Mouse (Mus musculus): ENCODE measurements around the gene Epb41l4b.

The Epb41l4b gene

GRCm38 (mm10) chr4:57060319-57060831 lies 82.9 kb downstream of the Epb41l4b start:
- DNase-seq (ENCODE audit: low spot score), result no peak

- DNase-seq (ENCODE audit: low spot score), result no peak
Measured at GRCm38 (mm10) chr4:57058623-57059022, 84.6 kb downstream of the Epb41l4b start.

DNA sequence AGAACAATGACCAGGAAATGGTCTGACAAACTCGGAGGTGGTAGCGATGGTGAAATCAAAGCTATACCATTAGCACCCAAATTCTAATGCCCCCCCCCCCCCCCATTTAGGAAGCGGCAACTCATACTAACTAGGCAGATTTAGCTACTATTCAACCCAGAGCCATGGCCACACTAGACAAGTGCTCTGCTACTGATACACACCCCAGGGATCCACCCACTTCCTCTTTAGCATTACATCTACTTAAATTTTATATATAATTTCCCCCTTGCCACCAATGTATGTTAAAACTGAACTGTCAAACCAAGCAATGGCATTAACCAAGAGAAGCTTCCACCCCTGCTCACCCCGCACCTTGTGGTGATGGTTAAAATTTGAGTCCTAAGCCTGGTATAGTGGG lies 85.6 kb downstream of the Epb41l4b start:
- DNase-seq (ENCODE audit: low spot score), result no peak

DNA sequence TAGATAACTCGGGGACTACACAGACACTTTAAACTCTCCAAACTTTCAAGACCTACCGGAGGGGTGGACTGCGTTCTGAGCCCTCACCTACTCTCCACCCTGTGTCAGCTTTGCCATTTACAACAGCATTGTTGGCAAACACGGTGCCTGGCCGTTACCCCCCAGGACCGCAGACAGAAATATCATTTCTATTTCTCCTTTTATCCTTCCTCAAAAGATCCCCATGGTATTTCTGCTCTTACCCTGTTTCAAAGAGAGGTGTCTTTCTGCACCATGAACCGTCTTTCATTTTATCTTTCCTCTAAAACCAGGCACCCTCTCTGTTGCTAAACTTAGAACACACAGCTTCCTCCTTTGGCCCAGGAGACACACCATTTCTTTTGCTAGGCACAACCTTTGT lies 87.6 kb downstream of the Epb41l4b start:
- DNase-seq (ENCODE audit: low spot score), result no peak

GRCm38 (mm10) chr4:57049281-57049921 lies 93.8 kb downstream of the Epb41l4b start:
- no peak for DNase-seq (ENCODE audit: low spot score)

- DNase-seq (ENCODE audit: low spot score), result no peak
Measured at GRCm38 (mm10) chr4:57048566-57048965, 94.7 kb downstream of the Epb41l4b start.

DNA sequence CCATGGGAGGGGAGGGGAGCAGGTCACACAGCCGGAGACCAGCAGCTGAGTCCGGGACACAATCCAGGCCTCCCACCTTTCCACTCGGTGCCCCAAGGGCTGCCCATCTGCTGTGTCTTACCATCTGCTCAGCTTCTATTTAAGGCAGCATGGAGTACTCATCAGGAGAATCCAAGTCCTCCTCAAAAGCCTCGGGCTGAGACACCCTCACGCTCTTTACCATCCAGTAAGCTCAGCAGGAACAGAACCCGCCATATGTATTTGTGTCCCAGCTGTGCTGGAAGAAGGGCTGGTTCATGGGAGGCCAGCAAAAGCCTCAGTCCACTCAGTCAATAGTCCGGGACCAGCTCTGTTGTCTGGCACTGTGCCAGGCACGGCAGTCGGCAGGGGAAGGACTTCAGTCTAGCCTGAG lies 97.1 kb downstream of the Epb41l4b start:
- no peak for DNase-seq (ENCODE audit: low spot score)

- no peak for DNase-seq (ENCODE audit: low spot score)
Measured at GRCm38 (mm10) chr4:57043621-57044020, 99.6 kb downstream of the Epb41l4b start.

DNA sequence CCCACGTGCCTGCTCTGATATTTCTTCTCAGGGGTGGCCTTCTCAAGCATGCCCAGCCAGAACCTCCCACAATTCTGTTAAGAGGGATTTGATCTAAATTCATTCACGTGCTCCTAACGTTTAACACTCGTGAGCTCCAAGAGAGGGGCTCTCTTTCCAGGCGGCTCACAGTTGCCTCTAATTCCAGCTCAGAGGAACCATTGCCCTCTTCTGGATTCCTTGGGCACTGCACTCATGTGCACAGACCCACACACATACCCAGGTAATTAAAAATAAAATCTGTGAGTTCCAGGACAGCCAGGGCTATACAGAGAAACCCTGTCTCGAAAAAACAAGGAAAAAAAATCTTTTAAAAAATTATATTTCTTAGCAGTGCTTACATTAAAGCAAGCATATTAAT lies 101.6 kb downstream of the Epb41l4b start:
- DNase-seq (ENCODE audit: low spot score), result no peak

DNA sequence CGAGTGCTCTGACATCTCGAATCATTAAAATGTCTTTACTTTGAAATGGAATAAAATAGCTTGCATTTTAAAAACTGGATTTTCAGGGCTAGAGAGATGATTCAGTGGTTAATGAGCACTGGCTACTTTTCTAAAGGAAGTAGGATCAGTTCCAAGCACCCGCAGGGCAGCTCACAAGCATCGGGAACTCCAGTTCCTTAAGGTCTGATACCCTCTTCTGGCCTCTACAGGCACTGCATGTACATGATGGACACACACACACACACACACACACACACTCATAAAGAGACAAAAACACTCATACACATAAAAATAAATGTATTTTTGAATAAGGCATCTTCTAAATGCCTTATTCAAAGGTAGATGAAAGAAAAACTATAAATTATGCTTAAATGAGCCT lies 102.0 kb downstream of the Epb41l4b start:
- DNase-seq (ENCODE audit: low spot score), result no peak

DNA sequence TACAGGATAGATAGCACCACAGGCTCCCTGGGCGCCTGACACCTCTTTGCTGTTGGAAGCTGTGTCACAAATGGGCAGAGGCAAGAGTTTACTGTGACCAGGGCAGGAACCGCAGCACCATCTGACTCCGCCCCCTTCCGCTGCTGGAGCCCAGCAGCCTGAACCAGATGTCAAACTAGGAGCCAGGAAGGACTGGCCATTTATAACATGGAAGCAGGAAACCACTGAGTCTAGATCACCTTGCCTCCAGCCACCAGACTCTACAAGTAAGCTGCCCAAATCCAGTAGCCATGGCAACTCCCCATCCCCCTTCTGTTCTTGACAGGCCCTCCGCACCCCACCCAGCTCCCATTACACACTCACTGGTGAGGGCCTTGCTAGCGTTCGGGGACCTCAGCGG lies 102.8 kb downstream of the Epb41l4b start:
- DNase-seq (ENCODE audit: low spot score), result no peak

GRCm38 (mm10) chr4:57039127-57040031 lies 103.9 kb downstream of the Epb41l4b start:
- no peak for DNase-seq (ENCODE audit: low spot score)

GRCm38 (mm10) chr4:57037554-57037953 lies 105.7 kb downstream of the Epb41l4b start:
- no peak for DNase-seq (ENCODE audit: low spot score)

DNA sequence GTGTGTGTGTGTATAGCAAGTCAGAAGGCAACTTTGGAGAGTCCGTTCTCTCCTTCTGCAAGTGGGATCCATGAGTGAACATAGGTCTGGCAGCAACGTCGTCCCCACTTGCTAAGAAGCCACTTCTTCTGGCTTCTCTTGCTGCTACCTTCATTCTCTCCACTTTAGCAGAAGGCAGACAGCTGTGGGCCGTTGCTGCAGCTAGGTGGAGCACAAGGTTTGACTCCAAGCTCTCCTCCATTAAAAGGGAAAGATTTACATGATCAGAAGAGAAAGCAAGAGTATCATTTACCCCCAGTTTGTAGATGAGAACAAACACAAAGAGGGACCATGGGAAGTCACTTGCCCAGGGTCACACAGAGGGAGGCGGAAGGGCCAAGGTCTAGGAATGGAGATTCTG lies 109.1 kb downstream of the Epb41l4b start:
- DNase-seq (ENCODE audit: low spot score), result no peak

- DNase-seq (ENCODE audit: low spot score), result no peak
Measured at GRCm38 (mm10) chr4:57031440-57031839, 111.8 kb downstream of the Epb41l4b start.

DNA sequence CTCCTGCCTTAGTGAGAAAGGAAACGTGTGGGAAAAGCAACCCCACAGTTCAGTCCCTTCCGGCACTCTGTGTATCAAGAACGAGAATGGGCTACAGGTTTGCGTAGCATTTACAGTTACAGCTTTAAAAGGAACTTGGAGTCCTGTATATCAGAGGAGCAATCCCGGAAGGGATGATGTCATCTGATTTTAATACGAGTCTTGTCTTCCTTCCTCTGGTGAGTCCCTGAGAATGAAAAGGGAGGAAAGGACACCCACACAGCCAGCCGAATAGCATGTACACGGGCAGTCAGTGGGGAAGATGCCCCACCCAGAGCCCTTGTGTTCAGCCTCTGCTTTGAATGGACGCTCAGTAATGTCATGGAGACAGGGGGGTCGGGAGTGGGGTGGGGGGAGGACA lies 115.3 kb downstream of the Epb41l4b start:
- no peak for DNase-seq (ENCODE audit: low spot score)

DNA sequence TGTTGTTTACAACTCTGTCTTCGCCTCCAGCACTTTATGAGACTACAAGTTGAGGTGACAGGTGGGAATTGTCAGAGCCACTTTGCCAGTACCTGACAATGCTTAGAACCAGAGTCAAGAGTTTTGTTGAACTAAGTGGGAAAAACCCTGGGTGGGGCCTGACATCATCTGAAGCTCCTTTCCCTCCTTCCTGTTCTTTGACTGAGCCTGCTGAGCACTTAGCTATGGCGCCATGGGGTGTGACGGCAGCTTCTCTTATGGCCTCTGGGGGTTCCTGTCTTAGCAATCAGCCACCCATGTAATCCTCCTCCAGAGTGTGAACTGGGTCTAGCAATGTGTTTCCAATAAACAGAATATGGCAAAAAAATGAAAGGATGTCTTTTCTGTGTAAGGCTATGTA lies 119.7 kb downstream of the Epb41l4b start:
- DNase-seq (ENCODE audit: low spot score), result no peak

GRCm38 (mm10) chr4:57021288-57021687 lies 121.9 kb downstream of the Epb41l4b start:
- no peak for DNase-seq (ENCODE audit: low spot score)

- DNase-seq (ENCODE audit: low spot score), result peak; percentile 15
Measured at GRCm38 (mm10) chr4:57017229-57017628, 126.0 kb downstream of the Epb41l4b start.

- DNase-seq (ENCODE audit: low spot score), result no peak
Measured at GRCm38 (mm10) chr4:57016366-57017171, 126.7 kb downstream of the Epb41l4b start.

GRCm38 (mm10) chr4:57015032-57015431 lies 128.2 kb downstream of the Epb41l4b start:
- no peak for DNase-seq (ENCODE audit: low spot score)

DNA sequence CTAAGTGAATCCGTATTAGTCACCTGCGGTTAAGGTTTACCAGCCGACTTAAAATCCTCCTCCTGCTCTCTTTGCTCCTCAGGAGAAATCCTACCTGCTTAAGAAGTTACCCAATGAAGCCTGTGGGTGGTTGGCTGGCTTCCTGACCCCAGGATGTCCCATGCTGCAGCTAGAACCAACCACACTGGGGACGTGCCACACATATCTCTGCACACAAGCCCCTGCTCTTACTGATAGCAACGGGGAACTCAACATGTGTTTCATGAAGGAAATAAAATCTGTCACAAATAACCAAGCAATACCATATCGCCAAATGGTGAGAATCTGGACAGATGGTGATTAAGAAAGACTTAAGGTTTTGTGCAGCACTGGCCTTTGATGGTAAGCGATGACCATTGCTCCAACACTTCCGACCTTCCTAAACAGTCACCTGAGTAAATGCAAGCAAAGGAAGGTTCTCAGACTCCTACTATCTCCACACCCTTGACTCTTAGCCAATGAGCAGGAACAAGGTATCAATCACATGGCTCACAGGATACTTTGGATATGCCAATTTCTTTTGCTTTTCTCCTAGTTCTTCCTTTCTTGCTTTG lies 131.7 kb downstream of the Epb41l4b start:
- DNase-seq (ENCODE audit: low spot score), result no peak

Measured in ovary, adult 18-20 months (tissue).